Mouse (Mus musculus) liver, adult 2 months (tissue): ENCODE results near the gene Lama1. TPM values are rescaled to one million over a fixed set of nuclear protein-coding genes. Genes with fewer than 3 reads are reported as not detected.

Source experiments
- DNase-seq: peaks from one replicate; pipeline ENCODE4 v3.0.0-alpha.2; 2011; ENCODE audit warnings: low read depth, low spot score; ENCODE audit errors: extremely low read depth
- H3K27ac ChIP-seq: fragments of 200-500 bp; replicated peaks from 2 replicates; pipeline ENCODE4 v1.5.1; 2012; ENCODE audit warnings: low read depth, mild to moderate bottlenecking, control low read depth, inconsistent platforms, low read length; ENCODE audit not compliant: insufficient read depth
- H3K27me3 ChIP-seq: fragments of 200-500 bp; 2 replicates; pipeline ENCODE4 v1.6.1; 2012; ENCODE audit warnings: mild to moderate bottlenecking, moderate library complexity, low read length, inconsistent platforms; ENCODE audit not compliant: control insufficient read depth, insufficient read depth
- H3K36me3 ChIP-seq: fragments of 200-500 bp; 2 replicates; pipeline ENCODE4 v1.6.1; 2012; ENCODE audit warnings: low read length, inconsistent platforms; ENCODE audit not compliant: control insufficient read depth, insufficient read depth
- H3K4me1 ChIP-seq: fragments of 200-500 bp; 2 replicates; pipeline ENCODE4 v1.6.1; 2011; ENCODE audit warnings: low read length; ENCODE audit not compliant: control insufficient read depth, insufficient read depth
- H3K4me3 ChIP-seq: fragments of 200-500 bp; 2 replicates; pipeline ENCODE4 v1.5.1; 2011; ENCODE audit warnings: low read depth, mild to moderate bottlenecking, control low read depth, low read length, moderate library complexity; ENCODE audit not compliant: insufficient read depth
- H3K79me2 ChIP-seq: fragments of 200-500 bp; 2 replicates; pipeline ENCODE4 v1.6.1; 2012; ENCODE audit warnings: inconsistent platforms, mild to moderate bottlenecking, low read length, moderate library complexity; ENCODE audit not compliant: control insufficient read depth, insufficient read depth
- H3K9ac ChIP-seq: fragments of 200-500 bp; 2 replicates; pipeline ENCODE4 v1.6.1; 2012; ENCODE audit warnings: low read depth, mild to moderate bottlenecking, control low read depth, inconsistent platforms, low read length
- CTCF ChIP-seq: fragments of 200-500 bp; IDR thresholded peaks from 2 replicates; pipeline ENCODE4 v1.5.1; 2011; ENCODE audit warnings: low read depth, low read length, control low read depth
- POLR2A ChIP-seq: fragments of 200-500 bp; IDR thresholded peaks from 2 replicates; pipeline ENCODE4 v1.6.1; 2011; ENCODE audit warnings: low read length, control low read depth; ENCODE audit not compliant: insufficient read depth; ENCODE audit errors: extremely low read depth
- WGBS: fragments of 180-500 bp; shearing (Covaris S2); methylation state at CpG from one replicate; pipeline ENCODE4 v1.1.7; 2018; 5-methylcytosine and 5-hydroxymethylcytosine counted together
- polyA plus RNA-seq: library from polyadenylated mRNA; depleted of rRNA; stranded (reverse); fragments of >200 nt; gene quantifications from 2 replicates; pipeline ENCODE4 v1.2.3, GENCODE M21; 2012
- total RNA-seq: library from RNA; depleted of rRNA; stranded (reverse); fragments of >200 nt; gene quantifications from 2 replicates; pipeline ENCODE4 v1.2.3, GENCODE M21; 2014

The Lama1 gene
- total and polyA plus RNA-seq, 2 experiments: 2.8 to 5.6 TPM

DNA sequence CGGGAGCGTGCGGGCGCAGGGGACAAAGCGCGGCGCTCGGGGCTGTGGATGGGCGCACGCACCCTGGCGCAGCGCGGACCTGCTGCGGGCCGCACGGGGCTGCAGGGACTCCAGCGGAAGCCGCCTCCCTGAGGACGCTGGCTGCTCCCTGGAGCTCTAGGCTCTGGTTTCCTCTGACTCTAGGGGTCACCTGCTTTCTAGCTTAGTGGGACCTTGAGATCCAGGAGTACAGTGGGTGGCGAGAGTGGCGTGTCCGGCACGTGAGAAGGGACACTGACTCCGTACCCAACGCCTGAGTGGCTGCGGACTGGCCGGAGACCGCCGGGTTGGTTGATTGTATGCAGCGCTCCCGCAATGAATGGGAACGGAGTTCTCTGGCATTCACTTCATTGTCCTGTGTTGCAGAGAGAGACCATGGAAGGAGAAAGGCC is 417 bp downstream of the Lama1 start:
- under 1% methylated on average over 32 of the region's 32 CpGs for WGBS
- DNase-seq: no peak

DNA sequence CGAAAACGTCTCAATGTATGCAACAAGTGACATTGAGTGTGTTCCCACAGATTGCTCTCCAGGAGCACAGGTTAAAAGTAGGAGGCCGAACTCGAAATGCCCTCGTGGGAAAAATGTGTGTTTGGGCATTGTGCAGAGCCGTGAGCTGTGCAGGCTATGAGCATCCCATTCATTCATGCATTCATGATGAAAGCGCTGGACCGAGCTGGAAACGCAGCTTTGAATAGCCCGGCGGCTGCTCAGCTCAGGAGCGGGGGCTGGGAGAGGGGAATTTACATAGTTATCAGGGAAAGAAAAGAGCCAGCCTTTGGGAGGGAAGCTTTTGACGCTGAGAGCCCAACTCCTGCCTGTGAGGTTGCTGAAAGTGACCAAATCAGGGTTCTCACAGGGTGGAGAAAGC is 1.2 kb downstream of the Lama1 start:
- Histone ChIP-seq H3K4me1 (peaks cover 2% of the 10 kb centered on the region; the same call in 1 of the 2 replicates), H3K36me3 (no peaks in the 10 kb centered on the region), H3K9ac (no peak overlapping the region), H3K27ac (no peak overlapping the region), H3K27me3 (no peaks in the 10 kb centered on the region; the same call in 1 of the 2 replicates), H3K79me2 (no peaks in the 10 kb centered on the region), H3K4me3 (no peak overlapping the region; the same call in 1 of the 2 replicates)
- TF ChIP-seq POLR2A (no peak), CTCF (no peak)
- 13% methylated on average over 13 of the region's 13 CpGs for WGBS
- no peak for DNase-seq

More for the DNA sequence above, 417 bp downstream of the Lama1 start:
- Histone ChIP-seq H3K4me1 (peaks cover 2% of the 10 kb centered on the region; the same call in 1 of the 2 replicates), H3K27me3 (no peaks in the 10 kb centered on the region; the same call in 1 of the 2 replicates), H3K9ac (peak overlapping the region; percentile 51), H3K27ac (no peak overlapping the region), H3K79me2 (no peaks in the 10 kb centered on the region), H3K36me3 (no peaks in the 10 kb centered on the region), H3K4me3 (peak overlapping the region; percentile 58)
- TF ChIP-seq POLR2A (no peak), CTCF (no peak)

DNA sequence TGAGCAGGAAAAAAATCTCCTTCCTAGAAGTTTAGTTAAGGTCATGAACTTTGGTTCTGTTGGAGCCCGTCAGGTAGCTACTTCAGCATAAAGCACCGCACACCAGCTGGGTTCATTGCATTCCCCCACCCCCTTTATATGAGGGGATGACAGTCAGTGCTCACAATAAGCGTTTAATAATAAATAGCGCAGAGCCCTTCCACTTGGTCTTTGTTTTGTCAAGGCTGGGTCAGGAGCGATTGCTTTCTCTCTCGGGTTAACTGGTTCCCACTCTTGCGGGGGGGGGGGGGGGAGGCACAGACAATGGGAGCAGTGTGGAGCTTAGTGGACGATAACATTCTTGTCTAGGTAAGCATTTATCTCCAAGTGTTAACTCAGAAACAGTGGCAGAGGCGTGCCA is 4.7 kb downstream of the Lama1 start:
- Histone ChIP-seq H3K27ac (no peak overlapping the region), H3K4me3 (no peak overlapping the region), H3K79me2 (no peaks in the 10 kb centered on the region), H3K27me3 (no peaks in the 10 kb centered on the region; the same call in 1 of the 2 replicates), H3K4me1 (peaks cover 2% of the 10 kb centered on the region; the same call in 1 of the 2 replicates), H3K9ac (no peak overlapping the region), H3K36me3 (no peaks in the 10 kb centered on the region)
- DNase-seq: no peak
- 66% methylated on average over 9 of the region's 9 CpGs for WGBS
- no peak for TF ChIP-seq POLR2A
- no peak for TF ChIP-seq CTCF

DNA sequence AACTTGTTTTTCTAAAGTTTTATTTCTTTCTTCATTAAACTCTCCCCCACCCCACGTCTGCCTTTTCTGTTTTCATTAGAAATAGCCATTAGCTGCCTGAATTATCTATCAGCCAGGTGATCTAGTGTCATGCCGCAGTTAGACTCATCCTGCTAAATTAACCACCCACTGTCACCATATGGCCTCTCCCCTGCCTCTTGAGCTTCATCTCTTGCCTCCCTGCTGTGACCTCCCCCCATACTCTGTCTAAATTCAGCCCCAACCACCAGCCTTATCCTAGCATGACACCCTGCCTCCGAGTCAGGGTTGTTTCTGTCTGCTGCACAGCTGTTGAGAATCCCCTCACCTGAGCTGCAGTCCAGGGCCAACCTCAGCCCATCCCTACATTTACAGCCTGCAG is 5.9 kb downstream of the Lama1 start:
- H3K79me2 ChIP-seq: no peaks in the 10 kb centered on the region
- DNase-seq: no peak
- no peak overlapping the region for H3K4me3 ChIP-seq
- TF ChIP-seq CTCF (no peak), POLR2A (no peak)
- no peaks in the 10 kb centered on the region for H3K36me3 ChIP-seq
- 72% methylated on average over 3 of the region's 3 CpGs for WGBS
- no peaks in the 10 kb centered on the region for H3K27me3 ChIP-seq
- H3K27ac ChIP-seq: no peak overlapping the region
- no peaks in the 10 kb centered on the region for H3K4me1 ChIP-seq
- no peak overlapping the region for H3K9ac ChIP-seq

DNA sequence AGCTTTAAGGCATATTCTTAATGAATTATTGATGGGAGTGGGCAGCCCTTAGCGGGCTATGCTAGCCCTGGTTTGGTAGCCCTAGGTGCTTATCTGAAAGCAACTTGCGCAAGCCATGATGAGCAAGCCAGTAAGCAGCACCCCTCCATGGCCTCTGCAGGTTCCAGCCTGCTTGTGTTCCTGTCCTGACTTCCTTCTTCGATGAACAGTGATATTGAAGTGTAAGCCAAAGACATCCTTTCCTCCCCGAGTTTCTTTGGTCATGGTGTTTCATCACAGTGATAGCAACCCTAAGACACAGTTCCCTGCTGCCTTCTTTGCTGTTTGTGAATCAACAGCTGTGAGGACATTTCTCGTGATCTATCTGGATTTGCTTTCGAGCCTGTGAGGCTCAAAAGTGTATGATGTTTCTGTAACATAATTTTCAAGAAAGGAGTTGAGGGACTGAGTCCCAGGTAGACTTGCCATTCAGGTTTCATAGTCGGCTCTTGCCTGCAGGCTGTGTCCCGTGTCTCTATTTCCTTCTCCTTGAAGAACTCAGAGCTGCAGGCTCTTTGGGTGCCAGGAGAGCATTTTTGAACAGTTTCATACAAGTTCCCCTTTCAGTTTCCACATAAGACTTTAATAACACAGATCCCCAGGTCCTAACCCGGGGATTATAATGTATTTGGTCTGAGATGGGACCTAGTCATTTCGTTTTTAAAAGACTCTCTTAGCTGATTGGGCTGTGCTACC is 8.1 kb downstream of the Lama1 start:
- H3K4me3 ChIP-seq: no peak overlapping the region
- DNase-seq: no peak
- H3K27ac ChIP-seq: no peak overlapping the region
- TF ChIP-seq POLR2A: no peak
- TF ChIP-seq CTCF: no peak
- no peaks in the 10 kb centered on the region for H3K27me3 ChIP-seq
- H3K4me1 ChIP-seq: no peaks in the 10 kb centered on the region
- no peaks in the 10 kb centered on the region for H3K79me2 ChIP-seq
- 80% methylated on average over 10 of the region's 10 CpGs for WGBS
- no peaks in the 10 kb centered on the region for H3K36me3 ChIP-seq
- no peak overlapping the region for H3K9ac ChIP-seq

DNA sequence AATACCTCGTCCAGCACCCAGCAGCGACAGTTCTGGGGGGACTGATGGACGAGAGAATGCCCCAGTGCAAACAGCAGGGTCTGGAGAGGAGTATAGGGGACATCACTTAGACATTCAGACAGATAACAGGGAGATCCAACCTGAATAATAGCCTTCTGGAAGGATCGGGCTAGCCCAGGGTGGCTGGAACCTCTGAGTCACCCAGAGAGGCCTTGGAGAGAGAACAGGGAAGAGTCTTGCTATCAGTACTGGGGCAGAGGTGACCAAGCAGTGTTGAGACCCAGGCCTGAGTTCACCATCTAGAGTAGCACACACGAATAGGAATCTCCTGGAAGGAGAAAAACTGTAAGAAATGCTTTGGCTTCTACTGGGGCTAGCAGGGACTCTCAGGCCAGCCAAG is 9.3 kb downstream of the Lama1 start:
- Histone ChIP-seq H3K4me1 (no peaks in the 10 kb centered on the region), H3K27me3 (no peaks in the 10 kb centered on the region), H3K36me3 (no peaks in the 10 kb centered on the region), H3K4me3 (no peak overlapping the region), H3K9ac (no peak overlapping the region), H3K79me2 (no peaks in the 10 kb centered on the region), H3K27ac (no peak overlapping the region)
- 74% methylated on average over 5 of the region's 5 CpGs for WGBS
- TF ChIP-seq CTCF: no peak
- no peak for TF ChIP-seq POLR2A
- DNase-seq: no peak
